Mouse (Mus musculus): ENCODE measurements around the gene 4921524J17Rik.

4921524J17Rik gene

DNA sequence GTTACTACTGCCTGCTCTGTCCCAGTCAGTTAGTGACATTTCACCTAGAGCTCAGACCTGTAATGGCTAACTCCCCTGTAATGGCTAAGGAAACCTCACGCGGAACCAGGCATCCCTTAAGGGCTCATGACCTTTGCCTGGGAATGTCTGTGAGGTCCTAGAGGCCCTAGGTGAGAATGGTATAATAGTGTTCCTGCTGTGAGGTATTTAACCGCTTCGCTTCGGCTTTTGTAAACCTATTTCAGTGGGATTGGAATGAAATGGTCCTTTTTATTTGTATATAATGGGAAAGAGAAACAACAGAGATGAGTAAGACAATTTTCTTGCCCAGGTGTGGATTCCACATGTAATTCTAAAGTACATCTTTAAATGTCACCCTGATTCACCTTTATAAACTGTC is 8.9 kb upstream of the 4921524J17Rik start:
- DNase-seq, result no peak

DNA sequence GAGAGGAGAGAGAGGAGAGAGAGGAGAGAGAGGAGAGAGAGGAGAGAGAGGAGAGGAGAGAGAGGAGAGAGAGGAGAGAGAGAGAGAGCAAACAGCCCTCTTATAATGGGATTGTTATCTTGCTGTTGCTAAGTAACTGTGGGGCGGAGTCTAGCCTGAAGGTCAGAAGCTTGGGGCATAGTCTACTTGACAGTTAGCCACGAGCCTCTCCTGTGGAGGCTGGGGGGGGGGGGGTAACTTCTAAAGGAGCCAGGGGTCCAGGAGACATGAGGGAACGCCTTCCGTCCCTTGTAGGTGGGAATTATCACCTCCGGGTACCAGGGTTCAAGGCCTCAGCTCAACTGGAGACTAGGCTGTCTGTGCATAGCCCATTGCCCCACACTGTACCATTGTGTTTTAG is 3.1 kb upstream of the 4921524J17Rik start:
- no peak for DNase-seq

DNA sequence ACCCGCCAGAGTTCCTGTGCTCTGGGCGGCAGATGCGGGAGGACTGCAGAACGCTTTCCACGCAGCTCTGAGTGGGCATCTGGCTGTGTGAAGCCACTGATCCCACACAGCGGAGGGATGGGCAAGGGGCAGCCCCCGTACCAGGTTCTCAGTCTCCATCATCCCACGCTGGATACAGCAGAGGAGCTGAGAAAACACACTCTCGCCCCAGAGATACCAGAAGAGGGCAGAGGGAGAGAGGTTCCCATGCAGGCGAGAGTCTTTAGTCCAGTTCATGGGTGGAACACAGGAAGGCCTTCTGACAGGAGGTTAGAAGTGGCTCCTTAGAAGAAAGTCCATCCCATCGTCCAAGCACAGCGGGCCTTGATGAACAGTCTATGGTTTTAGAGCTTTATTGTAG is 2.2 kb upstream of the 4921524J17Rik start:
- DNase-seq, result no peak

DNA sequence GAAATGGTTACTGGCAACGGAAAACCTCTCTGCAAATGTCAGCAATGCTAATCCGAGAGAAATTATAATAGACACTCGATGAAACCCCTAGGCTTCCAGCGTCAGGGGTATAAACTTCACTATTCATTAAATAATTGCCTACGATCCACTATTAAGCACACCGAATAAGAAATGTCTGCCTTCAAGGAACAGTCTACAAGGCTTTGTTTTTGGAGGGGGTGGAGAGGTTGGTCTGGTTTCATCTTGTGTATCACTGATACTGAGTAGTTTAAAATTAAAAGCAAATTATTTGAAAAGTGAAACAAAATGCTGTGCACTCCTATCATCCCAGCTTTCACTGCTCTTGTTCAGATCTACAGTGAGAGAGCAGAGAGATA is 372 bp upstream of the 4921524J17Rik start:
- DNase-seq, result no peak

DNA sequence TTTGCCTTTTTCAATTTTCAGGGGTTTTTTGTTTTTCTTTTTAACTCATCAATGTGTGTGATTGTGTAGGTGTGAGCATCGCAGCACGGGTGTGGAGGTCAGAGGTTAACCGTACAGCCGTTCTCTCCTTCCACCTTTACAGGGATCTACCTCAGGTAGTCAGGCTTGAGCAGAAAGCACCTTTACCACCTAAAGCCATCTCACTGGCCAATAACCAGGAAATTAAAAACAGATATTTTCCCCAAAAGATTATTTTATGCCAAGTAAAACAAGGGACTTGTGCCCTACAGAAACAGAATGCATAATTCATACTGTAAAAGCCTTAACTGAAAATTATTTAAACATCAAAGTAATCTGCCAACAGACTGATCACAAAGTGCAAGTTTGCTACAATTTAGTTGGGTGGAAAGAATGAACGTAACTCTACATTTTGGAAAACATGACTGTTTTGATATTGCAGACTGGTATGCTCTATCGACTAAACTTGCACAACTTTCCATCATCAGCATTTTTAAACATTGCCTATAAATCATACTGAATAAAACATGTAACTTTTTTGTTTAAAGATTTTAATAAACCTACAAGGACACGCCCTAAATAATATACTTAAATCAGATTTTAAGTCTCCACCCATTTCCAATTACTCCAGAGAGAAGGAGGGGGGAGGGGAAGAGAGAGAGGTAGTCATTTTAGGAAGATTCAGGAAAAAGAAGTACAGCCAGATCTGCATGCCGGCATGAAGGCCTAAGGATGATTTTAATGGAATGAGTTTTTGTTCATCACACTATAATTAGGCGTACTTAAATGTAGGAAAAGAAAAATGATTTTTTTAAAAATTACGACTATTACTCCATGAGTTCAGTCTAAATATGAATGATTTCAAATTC is 1.1 kb downstream of the 4921524J17Rik start:
- peak in 1 of 2 experiments; percentile 12 for DNase-seq

DNA sequence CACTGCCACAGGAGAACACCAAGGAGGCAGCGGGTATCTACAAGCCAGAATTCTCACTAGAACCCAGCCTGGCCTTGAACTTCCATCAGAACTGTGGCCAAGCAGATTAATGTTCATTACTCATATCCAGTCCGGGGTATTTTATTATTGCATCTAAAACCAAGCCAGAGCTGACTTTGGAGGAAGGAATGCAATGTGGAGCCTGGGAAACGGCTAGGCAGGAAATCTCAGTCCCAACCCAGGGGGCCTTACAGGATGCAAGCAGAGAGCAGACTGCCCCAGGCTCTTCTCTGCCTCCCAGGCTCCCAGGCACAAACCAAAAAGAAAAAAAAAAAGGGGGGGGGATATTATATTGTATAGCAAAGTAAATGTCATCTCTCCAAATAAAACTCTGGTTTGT is 1.8 kb downstream of the 4921524J17Rik start:
- DNase-seq, result peak; percentile 12 to 15

DNA sequence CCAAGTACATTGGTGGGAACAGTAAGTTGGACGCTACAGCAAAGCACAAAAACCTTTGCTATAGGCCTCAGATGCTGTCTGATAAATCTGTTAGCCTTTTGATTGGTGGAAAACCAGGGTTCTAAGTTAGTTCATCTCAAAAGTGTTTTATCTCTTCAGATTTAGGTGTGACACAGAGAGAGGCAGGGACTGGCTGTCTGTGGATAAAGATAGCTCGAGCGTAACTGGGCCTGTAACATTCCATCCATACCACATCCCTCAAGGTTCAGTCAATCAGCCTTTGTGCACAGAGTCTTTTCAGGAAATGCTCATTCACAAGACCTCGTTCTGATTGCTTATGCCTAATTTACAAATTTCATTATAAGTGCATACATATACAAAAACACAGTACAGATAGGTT is 3.4 kb downstream of the 4921524J17Rik start:
- DNase-seq, result no peak

DNA sequence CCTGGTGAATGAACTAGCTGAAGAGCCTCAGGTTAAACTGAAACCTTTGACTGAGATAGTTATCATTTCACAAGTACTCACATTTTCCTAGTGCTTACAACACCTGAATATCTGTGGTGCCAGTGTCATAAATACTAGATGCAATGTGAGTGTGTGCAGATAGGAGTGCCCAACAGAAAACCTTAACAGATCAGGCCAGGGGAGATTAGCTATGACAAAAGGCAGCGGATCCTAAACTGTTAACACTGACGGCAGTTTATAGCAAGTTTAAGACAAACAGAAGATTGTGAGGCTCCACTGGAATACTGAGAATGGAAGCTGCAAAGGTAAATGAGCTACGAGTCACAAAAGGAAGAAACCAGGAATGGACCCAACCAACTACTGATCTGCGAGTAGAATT is 5.6 kb downstream of the 4921524J17Rik start:
- DNase-seq, result no peak

DNA sequence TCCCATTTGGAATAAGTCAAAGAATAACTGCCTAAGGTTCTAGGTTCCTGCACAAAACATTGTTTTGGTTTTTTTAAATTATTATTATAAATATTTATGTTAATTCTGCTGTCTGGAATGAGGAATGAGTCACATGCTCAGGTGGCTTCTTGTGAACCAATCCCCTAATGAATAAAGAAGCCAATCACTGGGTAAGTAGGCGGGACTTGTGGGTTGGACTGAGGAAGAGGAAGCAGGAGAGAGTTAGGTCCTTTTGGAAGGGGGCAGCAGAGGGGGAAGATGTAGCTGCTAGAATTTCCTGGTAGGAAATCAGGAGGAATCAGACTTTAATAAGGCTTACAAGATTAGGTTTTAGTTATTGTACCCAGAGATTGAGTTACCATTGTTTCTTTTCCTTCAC is 11.3 kb downstream of the 4921524J17Rik start:
- DNase-seq, result no peak

DNA sequence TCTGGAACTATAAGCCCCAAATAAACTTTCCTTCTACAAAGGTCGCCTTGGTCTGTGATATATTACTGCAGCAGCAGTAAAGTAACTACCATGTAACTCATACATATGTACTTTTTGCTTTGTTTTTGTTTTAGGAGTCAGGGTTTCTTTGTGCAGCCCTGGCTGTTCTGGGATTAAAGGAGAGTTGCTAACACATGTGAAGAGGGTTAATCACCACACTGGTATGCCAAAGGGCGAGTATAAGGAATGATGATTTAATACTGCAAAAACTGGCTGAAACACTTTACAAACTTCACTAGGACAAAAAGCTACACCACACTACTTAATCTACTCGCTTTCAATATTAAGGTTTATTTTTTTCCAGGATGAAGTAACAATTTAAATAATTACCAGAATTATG is 24.1 kb downstream of the 4921524J17Rik start:
- no peak for DNase-seq

DNA sequence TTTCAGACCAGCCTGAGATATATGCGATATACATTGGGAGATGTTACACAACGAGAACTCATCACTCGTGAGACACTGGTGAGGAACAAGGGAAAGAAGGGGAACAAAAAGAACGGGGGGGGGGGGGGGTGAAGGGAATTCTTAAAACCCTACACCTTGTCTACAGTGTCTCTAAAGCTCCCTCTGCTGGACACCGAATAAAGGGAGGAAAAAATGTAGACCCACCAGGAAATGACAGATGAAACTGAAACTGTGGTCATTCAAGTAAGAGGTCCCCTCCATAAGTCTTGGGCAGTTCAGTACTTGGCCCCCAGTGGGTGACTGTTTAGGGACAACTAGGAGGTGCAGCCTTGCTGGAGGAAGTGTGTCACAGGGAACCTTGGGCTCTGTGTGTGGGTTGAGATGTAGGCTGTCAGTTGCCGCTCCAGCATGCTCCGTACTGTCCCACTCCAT is 24.6 kb downstream of the 4921524J17Rik start:
- DNase-seq, result peak; percentile 52 to 55

DNA sequence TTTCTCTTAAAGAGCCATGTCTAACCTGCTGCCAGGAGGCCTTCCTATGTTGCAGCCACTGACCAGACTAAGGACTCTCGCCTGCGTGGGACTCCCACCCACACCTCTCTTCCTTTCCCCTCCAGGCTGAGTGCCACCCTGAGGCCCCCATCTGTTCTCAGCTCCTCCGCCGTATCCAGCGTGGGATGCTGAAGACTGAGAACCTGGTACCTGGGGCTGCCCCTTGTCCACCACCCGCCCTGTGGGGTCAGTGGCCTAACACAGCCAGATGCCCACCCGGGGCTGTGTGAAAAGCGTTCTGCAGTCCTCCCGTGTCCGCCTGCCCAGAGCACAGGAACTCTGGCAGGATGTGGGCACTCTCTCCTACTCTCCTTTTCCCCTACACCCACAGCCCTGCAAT is 26.7 kb downstream of the 4921524J17Rik start:
- DNase-seq, result no peak

DNA sequence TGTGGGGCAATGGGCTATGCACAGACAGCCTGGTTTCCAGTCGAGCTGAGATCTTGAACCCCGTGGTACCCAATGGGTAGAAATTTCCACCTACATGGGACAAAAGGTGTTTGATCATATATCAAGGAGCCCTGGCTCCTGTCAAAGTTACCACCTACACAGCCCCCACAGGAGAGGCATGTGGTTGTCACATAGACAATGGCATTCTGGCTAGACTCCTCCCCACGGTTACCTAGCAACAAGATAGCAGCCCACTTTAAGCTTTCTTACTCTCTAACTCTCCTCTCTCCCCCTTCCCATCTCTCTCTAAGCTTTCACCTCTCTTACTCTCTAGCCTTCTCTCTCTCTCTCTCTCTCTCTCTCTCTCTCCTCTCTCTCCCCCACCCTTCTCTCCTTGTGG is 27.2 kb downstream of the 4921524J17Rik start:
- DNase-seq, result no peak

DNA sequence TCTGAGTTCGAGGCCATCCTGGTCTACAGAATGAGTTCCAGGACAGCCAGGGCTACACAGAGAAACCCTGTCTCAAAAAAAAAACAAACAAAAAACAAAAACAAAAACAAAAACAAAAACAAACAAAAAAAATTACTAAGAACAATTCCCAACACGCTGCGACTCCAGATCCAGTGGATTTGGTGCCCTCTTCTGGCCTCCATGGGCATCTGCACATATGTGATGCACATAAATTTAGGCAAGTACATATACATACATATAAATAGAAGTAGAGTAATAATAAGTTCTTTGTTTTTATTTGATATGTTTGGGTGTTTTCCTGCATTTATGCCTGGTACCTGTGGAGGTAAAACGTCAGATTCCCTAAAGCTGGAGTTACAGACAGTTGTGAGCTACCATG is 34.1 kb downstream of the 4921524J17Rik start:
- DNase-seq, result no peak

DNA sequence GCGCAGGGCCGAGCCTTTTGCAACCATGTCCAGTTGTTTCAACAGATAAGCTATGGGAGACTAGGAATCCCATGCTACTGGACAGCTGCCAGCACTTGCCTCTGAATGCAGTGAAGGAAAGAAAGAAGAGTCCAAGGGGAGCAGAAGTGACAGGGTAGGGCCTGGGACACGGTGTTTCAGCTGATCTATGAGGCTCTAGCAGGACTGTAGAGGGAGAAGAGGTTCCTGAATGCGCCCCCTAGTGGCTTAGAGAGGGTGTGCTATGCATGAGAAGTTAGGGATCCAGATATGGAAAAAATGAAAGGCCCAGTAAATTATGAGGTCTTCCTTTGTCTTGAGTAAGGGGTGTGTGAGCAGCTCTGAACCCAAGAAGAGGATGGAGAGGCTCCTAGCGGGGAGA is 35.1 kb downstream of the 4921524J17Rik start:
- peak; percentile 38 to 61 for DNase-seq

DNA sequence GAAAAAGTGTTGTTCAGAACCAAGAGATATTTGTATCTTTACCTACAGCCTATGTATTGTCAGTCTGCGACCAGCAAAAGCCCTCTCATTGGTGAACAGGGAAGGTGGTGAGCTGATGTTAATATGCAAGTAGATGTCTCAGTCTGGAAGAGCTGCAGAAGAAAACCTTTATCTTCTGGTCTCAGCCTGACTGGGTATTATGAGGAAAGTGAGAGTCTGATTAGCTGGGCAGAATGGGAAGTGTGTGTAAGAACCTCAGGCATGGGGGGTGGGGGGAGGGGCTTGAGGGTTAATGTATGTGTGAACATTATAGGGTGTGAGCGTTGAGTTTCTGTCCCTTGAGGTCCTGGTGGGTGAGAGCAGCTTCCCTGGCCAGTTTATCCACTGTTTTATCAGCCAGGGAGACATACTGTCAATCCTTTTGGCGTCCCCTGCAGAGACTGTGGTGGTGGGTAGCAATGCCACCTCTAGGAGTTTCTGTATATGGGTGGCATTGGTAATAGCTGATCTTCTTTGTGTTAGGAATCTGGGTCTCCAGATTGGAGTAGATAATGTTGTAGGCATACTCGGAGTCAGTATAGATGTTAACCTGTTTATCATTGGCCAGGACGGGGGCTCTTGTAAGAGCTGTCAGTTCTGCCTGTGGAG is 36.1 kb downstream of the 4921524J17Rik start:
- no peak for DNase-seq

DNA sequence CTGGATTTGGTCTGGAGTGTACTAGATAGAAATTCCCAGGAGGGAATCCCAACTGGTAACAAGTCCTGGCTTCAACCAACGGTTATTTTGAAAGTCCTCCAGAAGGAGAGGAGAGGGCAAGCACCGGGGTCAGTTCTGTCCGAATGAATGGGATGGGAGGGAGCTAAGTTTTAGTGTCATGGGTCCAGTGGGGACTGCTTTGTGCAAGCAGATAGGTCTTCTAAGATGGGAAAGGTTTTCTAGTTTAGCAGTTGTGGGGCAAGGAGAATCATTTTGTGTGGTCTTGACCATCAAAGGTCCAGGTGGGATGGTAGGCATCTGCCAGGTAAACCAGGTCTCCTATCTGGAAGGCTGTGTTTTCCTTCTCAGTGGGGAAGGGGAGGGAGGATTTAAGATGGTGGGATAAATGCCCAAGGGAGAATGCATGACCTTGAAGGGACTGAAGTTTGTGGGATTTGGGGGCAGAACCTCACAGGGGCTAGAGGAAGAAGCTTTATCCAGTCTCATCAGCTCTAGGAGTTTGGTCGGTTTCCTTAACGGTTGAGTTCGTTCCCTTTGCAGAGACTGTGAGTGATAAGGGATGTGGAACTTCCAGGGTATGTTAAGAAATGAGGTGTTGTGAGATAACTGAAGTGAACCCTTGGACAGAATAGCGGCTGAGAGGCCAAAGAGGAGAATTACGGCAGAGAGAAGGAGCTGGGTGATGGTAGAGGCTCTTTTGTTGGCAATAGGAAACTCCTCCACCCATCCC is 36.8 kb downstream of the 4921524J17Rik start:
- no peak for DNase-seq

DNA sequence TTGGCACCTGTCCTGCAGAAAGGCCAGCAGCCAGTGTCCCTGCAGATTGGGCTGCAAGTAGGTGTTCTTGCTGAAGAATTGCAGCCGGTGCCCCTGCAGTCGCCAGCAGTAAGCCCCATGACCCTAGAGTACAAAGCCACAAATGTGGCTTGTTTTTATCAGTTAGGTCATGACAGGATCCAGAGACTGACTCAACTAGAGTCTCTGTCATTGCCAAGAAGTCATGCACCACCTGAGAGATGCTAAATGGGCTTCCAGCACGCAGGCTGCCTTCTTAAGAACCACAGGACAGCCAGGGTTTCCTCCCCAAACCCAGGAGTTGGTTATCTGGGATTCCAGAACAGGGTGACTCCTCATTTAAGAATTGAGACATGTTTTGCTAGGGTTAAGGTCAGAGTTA is 37.6 kb downstream of the 4921524J17Rik start:
- no peak for DNase-seq

DNA sequence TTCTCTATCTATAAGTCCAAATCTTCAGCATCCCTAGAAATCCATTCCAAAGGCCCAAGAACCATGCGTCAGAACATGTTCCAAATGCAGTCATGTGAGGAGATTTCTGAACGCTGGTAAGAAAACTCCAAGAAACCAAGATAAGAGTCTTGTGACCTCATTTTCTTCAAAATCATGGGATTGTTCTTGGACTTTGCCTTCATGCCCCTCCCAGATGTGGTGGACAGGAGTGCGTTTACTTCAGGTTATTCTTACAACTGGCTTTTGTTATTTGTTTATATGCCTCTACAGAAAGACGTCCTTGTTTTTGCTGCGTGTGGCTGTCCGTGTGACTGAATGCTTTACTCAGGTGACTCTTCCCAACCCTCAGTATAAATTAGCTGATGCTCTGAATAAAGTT is 39.4 kb downstream of the 4921524J17Rik start:
- DNase-seq, result no peak

DNA sequence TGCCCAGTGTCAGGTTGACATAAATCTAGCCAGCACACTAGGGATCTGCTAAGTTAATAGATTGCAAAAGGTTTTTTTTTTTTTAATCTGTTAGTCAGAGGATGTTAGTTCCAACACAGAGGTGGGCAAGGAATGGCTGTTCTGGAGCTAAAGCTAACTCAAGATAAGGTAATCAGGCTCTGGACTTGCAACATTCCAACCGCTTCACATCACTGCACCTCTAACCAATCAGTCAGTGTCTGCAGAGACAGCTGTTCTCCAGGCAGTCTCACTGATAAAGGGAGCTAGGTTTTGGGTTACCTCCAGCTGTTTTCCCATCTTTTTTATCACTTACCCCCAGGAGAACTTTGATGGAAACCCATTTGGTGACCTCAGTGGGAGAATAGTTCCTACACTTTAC is 41.2 kb downstream of the 4921524J17Rik start:
- no peak for DNase-seq

DNA sequence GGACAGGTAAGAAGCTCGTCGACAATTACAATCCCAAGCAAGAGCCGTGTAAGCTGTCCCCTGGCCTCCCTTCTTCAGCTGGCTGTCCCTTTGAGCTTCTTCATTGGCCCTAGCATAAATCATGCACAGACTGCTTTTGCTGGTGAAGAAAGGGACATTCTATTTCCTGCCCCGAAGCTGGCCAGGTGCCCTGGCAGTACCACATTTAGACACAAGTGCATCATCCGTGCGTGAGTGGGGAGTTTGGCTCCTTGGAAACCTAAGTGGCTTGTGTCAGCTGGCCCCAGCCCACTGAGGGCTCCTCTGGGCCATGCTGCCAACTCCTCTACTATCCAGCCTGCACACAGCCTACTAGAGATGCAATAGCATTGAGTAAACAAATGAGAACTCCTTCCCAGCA is 46.4 kb downstream of the 4921524J17Rik start, which contains the start of gene Mylk3:
TSS of gene Mylk3 (minus strand) at position 141 of the 400 bp plus-strand sequence.
- peak; percentile 64 to 73 for DNase-seq

DNA sequence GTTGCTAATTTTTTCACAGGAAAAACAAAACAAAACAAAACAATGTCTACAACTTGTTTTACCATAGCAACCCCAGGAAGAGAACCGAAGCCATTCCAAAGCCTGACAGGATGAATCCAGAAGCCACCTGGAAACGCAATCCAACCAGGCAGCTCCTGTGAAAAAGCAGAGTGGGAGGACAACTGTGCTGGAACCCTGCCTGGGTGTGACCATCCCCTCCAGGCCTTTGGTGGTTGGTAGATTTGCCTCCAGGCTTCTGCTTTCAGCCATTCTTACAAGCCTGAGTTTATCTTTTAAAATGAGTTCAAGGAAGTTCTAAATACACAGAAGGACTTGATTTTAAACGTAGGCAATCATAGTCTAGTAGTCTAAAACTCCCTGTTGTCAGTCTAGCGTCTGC is 50.7 kb downstream of the 4921524J17Rik start:
- no peak for DNase-seq

DNA sequence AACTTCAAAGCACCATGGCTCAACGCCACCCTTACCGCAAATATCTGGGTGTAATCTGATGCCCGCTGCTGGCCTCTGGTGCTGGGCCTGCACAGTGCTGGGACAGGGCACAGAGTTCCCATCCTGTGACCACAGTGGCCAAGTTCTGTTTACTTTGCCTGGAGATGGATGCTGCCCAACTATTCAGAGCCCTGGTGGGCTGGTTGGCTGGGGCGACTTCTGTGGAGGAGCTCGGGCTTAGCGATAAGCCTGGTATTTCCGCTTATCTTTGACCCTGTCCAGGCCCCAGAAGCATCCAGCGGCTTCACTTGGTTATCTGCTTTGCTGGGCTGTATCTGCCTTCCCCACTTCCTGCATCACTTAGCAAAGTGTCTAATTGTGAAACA is 51.8 kb downstream of the 4921524J17Rik start:
- no peak for DNase-seq
